Mouse (Mus musculus): ENCODE data around the gene Aven.

Aven gene

DNA sequence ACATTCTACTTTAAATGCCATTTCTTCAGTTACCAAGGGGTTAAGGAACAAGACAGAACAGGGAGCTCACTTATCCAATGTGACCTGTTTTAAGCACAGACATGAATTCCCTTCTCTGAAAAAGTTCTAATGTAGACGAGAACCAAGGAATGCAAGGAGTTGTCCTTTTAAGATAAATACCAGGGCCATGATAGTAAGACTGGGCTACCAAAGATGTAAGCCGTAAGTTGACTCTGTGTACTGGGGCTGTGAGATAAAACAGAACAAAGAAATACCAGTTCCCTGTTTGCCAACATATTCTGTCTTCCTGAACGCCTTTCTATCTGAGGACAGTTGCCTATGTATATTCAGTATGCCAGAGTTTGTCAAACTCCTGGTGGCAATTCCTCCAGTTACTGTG lies 176.7 kb downstream of the Aven start:
- DNase-seq (ENCODE audit: low spot score in 2 of 2) = no peak

DNA sequence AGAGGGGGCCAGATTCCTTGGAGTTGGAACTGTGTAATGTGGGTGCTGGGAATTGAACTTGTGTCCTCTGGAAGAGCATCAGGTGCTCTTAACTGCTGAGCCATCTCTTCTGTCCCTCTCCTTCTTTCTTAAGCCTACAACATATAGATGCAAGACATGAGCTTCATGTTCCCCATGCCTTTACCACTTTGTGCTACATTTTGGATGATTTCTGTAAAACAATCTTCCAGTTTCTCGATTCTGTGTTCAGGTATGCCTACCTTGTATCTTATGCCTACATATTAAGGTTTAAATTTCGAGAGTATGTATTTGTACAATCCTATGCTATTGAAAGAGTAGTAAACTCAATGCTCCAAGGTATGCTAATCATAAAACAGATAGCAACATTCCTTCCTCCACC lies 183.4 kb downstream of the Aven start:
- DNase-seq (ENCODE audit: low spot score in 2 of 2) = no peak

DNA sequence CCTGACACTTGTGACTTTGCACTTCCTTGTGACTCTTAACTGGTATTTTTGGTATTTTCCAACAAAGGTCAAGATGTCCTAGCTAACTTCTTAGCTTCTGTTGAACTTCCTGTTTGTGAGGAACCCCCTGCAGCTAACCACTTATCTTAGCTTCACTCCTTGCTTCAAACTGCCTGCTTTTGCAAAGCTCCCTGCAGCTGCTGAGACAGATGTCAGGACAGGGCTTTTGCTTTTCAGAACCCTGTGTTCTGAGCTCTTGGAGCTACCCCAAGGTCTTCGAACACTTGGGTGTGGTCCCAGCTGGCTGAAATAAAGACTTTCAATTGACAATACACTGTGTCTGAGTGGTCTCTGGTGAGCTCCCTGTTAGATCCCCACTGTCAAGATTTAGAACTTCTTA lies 184.0 kb downstream of the Aven start:
- no peak for DNase-seq (ENCODE audit: low spot score in 2 of 2)

DNA sequence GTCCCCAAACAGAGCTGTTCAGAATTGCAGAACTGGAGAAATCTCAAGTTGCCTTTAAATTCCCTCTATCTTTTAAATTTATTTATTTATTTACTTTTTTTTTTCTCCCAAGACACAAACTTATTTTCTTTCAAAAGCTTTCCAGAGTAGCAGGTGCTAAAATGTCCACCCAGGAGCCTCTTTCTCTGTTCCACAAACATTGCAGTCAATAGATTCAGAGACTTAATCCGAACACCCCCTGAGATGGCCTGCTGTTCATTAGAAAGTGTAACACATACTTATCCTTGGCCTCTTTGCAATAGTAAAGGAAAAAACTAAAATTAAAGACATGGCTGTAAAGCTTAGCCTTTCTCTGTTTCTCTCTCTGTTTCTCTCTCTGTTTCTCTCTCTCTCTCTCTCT lies 184.5 kb downstream of the Aven start:
- no peak for DNase-seq (ENCODE audit: low spot score in 2 of 2)

DNA sequence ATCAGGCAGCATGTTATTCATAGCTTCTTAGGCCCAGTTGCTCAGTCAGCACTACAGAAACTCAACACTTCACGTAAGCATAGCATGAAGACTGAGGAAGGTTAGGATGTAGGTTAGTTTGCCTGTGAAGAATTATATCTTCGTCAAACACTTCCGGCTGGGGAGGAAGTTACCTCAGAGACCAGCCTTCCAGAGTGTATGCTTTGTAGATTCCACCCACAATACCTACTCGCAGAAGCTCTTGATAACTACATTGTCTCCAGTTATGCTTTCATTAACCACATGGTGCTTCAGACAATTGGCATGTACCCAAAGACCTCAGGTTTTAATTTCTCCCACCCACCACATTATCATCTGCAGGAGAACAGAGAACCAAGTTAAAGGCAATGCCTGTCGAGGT lies 189.1 kb downstream of the Aven start:
- no peak for DNase-seq (ENCODE audit: low spot score in 2 of 2)
